In the genomic region with DNA sequence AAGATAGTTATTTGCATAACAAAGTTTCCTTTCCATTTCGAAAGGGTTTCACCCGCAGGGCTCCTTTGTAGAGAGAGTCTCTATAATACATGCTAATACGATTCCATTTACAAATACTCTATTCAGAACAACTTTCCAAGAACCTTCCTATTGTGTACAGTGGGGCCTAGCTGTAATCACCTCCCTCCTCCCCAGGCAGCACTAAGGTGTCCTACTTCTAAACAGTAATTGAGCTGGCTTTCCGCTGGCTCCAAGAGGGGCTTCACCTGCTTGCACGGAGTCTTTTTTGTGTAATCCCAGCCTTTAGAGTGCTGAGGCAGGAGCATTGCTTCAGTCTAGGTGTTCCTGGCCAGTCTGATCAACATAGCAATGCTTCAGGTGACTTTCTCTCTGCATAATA, we compare ENCODE assay signal across 30 mouse cellular contexts. TPM values are rescaled to one million over a fixed set of nuclear protein-coding genes. Genes with fewer than 3 reads are reported as not detected.
A peak's percentile ranks its signal among the peaks of the same experiment; 100 is the strongest.
DNase-seq lines count a peak whose midpoint lies in the region; ATAC-seq and TF ChIP-seq lines count a peak whose summit lies in the region.
"Had no signal": no experiment of that assay in that cellular context is flagged by ENCODE, and none has a peak within 500 bp of the region (broad histone marks: within the 10 kb centered on the region; RNA-seq: fewer than 3 reads in every experiment).

No protein-coding gene starts in this region.

- H3K27ac ChIP-seq in spleen, adult 2 months (ENCODE audit: insufficient read depth, low read length): peak overlapping the region; percentile 86
- H3K27ac ChIP-seq in ES-E14 (ENCODE audit: insufficient read depth, low read depth, low read length, poor library complexity, severe bottlenecking): no peak overlapping the region
- H3K27ac ChIP-seq in midbrain, embryonic 14.5 days (replicated peaks; ENCODE audit: low read depth, low read length): no peak overlapping the region
- H3K27ac ChIP-seq: forebrain, embryonic 12.5 days; forebrain, embryonic 15.5 days; heart, adult 2 months; heart, embryonic 10.5 days; heart, embryonic 13.5 days; hindbrain, embryonic 14.5 days had no signal

- H3K27me3 ChIP-seq in spleen, adult 2 months (ENCODE audit: control insufficient read depth, insufficient read depth, low read length): no peaks in the 10 kb centered on the region
- H3K27me3 ChIP-seq in splenic B cell, adult 2 months (ENCODE audit: control insufficient read depth, insufficient read depth, low read length, poor library complexity, severe bottlenecking): no peaks in the 10 kb centered on the region
- no peaks in the 10 kb centered on the region for H3K27me3 ChIP-seq in midbrain, embryonic 14.5 days (ENCODE audit: control insufficient read depth, insufficient read depth, low read length)

- in situ Hi-C loops in ES-E14 (cut with MboI; ENCODE audit: low sequenced_read_pairs in 2 of 2, unreplicated experiment in 2 of 2): no loop called here

- no peak overlapping the region for H3K4me3 ChIP-seq in spleen, adult 2 months (ENCODE audit: extremely low read depth, insufficient read depth, insufficient read length)
- no peak overlapping the region for H3K4me3 ChIP-seq in ES-E14 (ENCODE audit: insufficient read depth in 1 of 2, low read depth in 1 of 2, low read length in 2 of 2, poor library complexity in 1 of 2, severe bottlenecking in 1 of 2)
- no peak overlapping the region for H3K4me3 ChIP-seq in midbrain, embryonic 14.5 days (replicated peaks; ENCODE audit: low read depth, low read length)
- H3K4me3 ChIP-seq: forebrain, embryonic 12.5 days; forebrain, embryonic 15.5 days; heart, adult 2 months; heart, embryonic 10.5 days; heart, embryonic 13.5 days had no signal

- peaks cover 49% of the 10 kb centered on the region for H3K4me1 ChIP-seq in spleen, adult 2 months (ENCODE audit: control insufficient read depth, insufficient read depth, insufficient read length)
- peaks cover 4 to 20% of the 10 kb centered on the region in 2 experiments; a peak in 3 of 4 replicates for H3K4me1 ChIP-seq in ES-E14 (ENCODE audit: control insufficient read depth in 2 of 2, insufficient read depth in 2 of 2, low read length in 2 of 2, poor library complexity in 1 of 2)
- peaks cover 20% of the 10 kb centered on the region for H3K4me1 ChIP-seq in midbrain, embryonic 14.5 days (ENCODE audit: control insufficient read depth, insufficient read depth, low read length)

- H3K9ac ChIP-seq in ES-E14 (ENCODE audit: insufficient read depth, low read depth, low read length, poor library complexity, severe bottlenecking): no peak overlapping the region
- no peak overlapping the region for H3K9ac ChIP-seq in midbrain, embryonic 14.5 days (replicated peaks; ENCODE audit: low read length)
- H3K9ac ChIP-seq: forebrain, embryonic 12.5 days; forebrain, embryonic 15.5 days; heart, embryonic 13.5 days; hindbrain, embryonic 14.5 days had no signal

- no peak for TF ChIP-seq CTCF in spleen, adult 2 months (IDR thresholded peaks at IDR 0.05; ENCODE audit: extremely low read depth, insufficient read depth, insufficient read length, insufficient replicate concordance)

- H3K4me2 ChIP-seq in midbrain, embryonic 14.5 days (ENCODE audit: low read length): no peak overlapping the region
- H3K4me2 ChIP-seq: forebrain, embryonic 12.5 days; forebrain, embryonic 15.5 days; heart, embryonic 13.5 days; hindbrain, embryonic 14.5 days had no signal

- no peaks in the 10 kb centered on the region; the same call in 1 of the 2 replicates for H3K36me3 ChIP-seq in spleen, adult 2 months (ENCODE audit: control insufficient read depth, insufficient read depth, low read length)
- no peaks in the 10 kb centered on the region for H3K36me3 ChIP-seq in ES-E14 (ENCODE audit: control insufficient read depth, insufficient read depth, low read length, poor library complexity, severe bottlenecking)
- no peaks in the 10 kb centered on the region for H3K36me3 ChIP-seq in splenic B cell, adult 2 months (ENCODE audit: control insufficient read depth, insufficient read depth, low read length, poor library complexity, severe bottlenecking)
- no peaks in the 10 kb centered on the region for H3K36me3 ChIP-seq in midbrain, embryonic 14.5 days (ENCODE audit: control insufficient read depth, insufficient read depth, low read length)
- H3K36me3 ChIP-seq: forebrain, embryonic 12.5 days; forebrain, embryonic 15.5 days; heart, embryonic 10.5 days; heart, embryonic 13.5 days had no signal

- 56% methylated on average over 5 of the region's 5 CpGs for WGBS in spleen, adult 2 months
- WGBS in midbrain, embryonic 14.5 days: 47% methylated on average over 5 of the region's 5 CpGs

- ATAC-seq in midbrain, embryonic 14.5 days (ENCODE audit: low FRiP score, low TSS enrichment): no peak
- ATAC-seq: forebrain, embryonic 15.5 days; intestine, postnatal 0 days had no signal

- no peak for DNase-seq in spleen, adult 2 months (ENCODE audit: low read depth in 1 of 2, low spot score in 2 of 2)
- no peak for DNase-seq in spleen, postnatal 4 days (ENCODE audit: low spot score in 2 of 2)
- DNase-seq in ES-E14 (ENCODE audit: low read depth, low spot score): peak; percentile 42
- DNase-seq in splenic B cell, adult 2 months (ENCODE audit: low read depth, low spot score): peak; percentile 41
- no peak for DNase-seq in ovary, postnatal 14 days (ENCODE audit: low spot score)
- DNase-seq in midbrain, embryonic 14.5 days: no peak
- DNase-seq: adrenal gland, postnatal 10 days; adrenal gland, postnatal 36 days; cerebellum, adult 18-20 months; cerebellum, adult 9-10 months; cerebellum, postnatal 14 days; gastrocnemius, postnatal 10 days; gastrocnemius, postnatal 36 days; heart, adult 2 months; heart, postnatal 14 days; heart, postnatal 4 days had no signal

- TF ChIP-seq POLR2A in spleen, adult 2 months (IDR thresholded peaks at IDR 0.05; ENCODE audit: low read depth, low read length): no peak

- no peaks in the 10 kb centered on the region for H3K9me3 ChIP-seq in ES-E14 (ENCODE audit: control insufficient read depth, insufficient read depth, low read depth, low read length)
- no peaks in the 10 kb centered on the region for H3K9me3 ChIP-seq in midbrain, embryonic 14.5 days (ENCODE audit: control insufficient read depth, low read length)
- H3K9me3 ChIP-seq: forebrain, embryonic 12.5 days; forebrain, embryonic 15.5 days; heart, embryonic 10.5 days; heart, embryonic 13.5 days had no signal

TF ChIP-seq in ES-E14, 5 proteins besides CTCF, POLR2A, EP300 and RAD21:
- TF ChIP-seq CHD2 (IDR thresholded peaks at IDR 0.05; ENCODE audit: low read depth, low read length) (no peak), MAFK (IDR thresholded peaks at IDR 0.05; ENCODE audit: insufficient read depth, low read depth, low read length) (no peak), ZNF384 (IDR thresholded peaks at IDR 0.05; ENCODE audit: low read depth, low read length) (no peak), ZC3H11A (IDR thresholded peaks at IDR 0.05; ENCODE audit: borderline replicate concordance, low read depth, low read length) (no peak), HCFC1 (IDR thresholded peaks at IDR 0.05; ENCODE audit: borderline replicate concordance, insufficient read depth, low read length) (no peak)

RNA-seq across cellular contexts. Expression of gene Grap2, which starts 46.8 kb away (rescaled TPM):
- polyA plus RNA-seq in spleen, adult 2 months (2012; rRNA removed): 54.4 and 58.2 TPM in 2 replicates
- total RNA-seq in ES-E14 (2012; rRNA removed): 0.05 and 0.45 TPM in 2 replicates
- 0.66 and 0.90 TPM in 2 replicates for polyA plus RNA-seq in midbrain, embryonic 14.5 days (2014; fragmentation: Nextera tagmentation; extraction: Ambion mirVana)

RNA-seq across cellular contexts. Expression of gene Fam83f, which starts 52.5 kb away (rescaled TPM):
- polyA plus RNA-seq in spleen, adult 2 months (2012; rRNA removed): 1.1 and 1.3 TPM in 2 replicates
- 0.58 and 1.0 TPM in 2 replicates for total RNA-seq in ES-E14 (2012; rRNA removed)
- 0.26 and 0.30 TPM in 2 replicates for polyA plus RNA-seq in midbrain, embryonic 14.5 days (2014; fragmentation: Nextera tagmentation; extraction: Ambion mirVana)
- total RNA-seq: heart, adult 2 months; MEL had no signal

RNA-seq across cellular contexts. Expression of gene Enthd1, which starts 54.2 kb away (rescaled TPM):
- 0.05 TPM in 2 replicates for polyA plus RNA-seq in spleen, adult 2 months (2012; rRNA removed)
- 0.49 TPM in 1 of 2 replicates, not detected in the other for total RNA-seq in ES-E14 (2012; rRNA removed)
- polyA plus RNA-seq in midbrain, embryonic 14.5 days (2014; fragmentation: Nextera tagmentation; extraction: Ambion mirVana): not detected in 2 replicates
- total RNA-seq: adrenal gland, adult 18-20 months; adrenal gland, postnatal 10 days; adrenal gland, postnatal 36 days; gastrocnemius, adult 18-20 months; gastrocnemius, postnatal 10 days; gastrocnemius, postnatal 36 days; granulocyte monocyte progenitor cell, adult 5-6 weeks; heart, adult 2 months; heart, postnatal 14 days; heart, postnatal 4 days; MEL had no signal
- polyA plus RNA-seq: embryonic facial prominence, embryonic 11.5 days; forebrain, embryonic 12.5 days; forebrain, embryonic 15.5 days; heart, adult 2 months; heart, embryonic 10.5 days; heart, embryonic 13.5 days; heart, embryonic 16.5 days; hindbrain, embryonic 11.5 days; hindbrain, embryonic 14.5 days; intestine, embryonic 14.5 days; intestine, postnatal 0 days had no signal

Comparison
In these comparisons a context has a peak if more than half of its experiments do, and no peak if none do; other contexts are left out.
1. DNase-seq: peak in ES-E14 (single experiment) and splenic B cell, adult 2 months (single experiment); none in spleen, adult 2 months (0 of 2), spleen, postnatal 4 days (0 of 2), ovary, postnatal 14 days (single experiment) and midbrain, embryonic 14.5 days (single experiment).
2. RNA of gene Grap2, which starts 46.8 kb away (polyA plus RNA-seq): 54.4 to 58.2 TPM in spleen, adult 2 months; 0.66 to 0.90 TPM in midbrain, embryonic 14.5 days; every median in the first group is over 10 times any median in the second.